Mouse (Mus musculus) neural tube, embryonic 10.5 days (tissue): ENCODE measurements at regions not wholly inside any gene's neighbourhood (a gene's known extent, or its start where the extent isn't known, plus 50 kb on each side); places are given as distances from the start of the nearest gene placed in this dataset.

Source experiments
- DNase-seq: peaks from one replicate; pipeline ENCODE4 v3.0.0-alpha.2; 2017; ENCODE audit warnings: low spot score; ENCODE audit errors: extremely low spot score

- DNase-seq: no peak
Observed at GRCm38 (mm10) chr12:12820668-12821351, 120.9 kb downstream of the Mycn start.

DNA sequence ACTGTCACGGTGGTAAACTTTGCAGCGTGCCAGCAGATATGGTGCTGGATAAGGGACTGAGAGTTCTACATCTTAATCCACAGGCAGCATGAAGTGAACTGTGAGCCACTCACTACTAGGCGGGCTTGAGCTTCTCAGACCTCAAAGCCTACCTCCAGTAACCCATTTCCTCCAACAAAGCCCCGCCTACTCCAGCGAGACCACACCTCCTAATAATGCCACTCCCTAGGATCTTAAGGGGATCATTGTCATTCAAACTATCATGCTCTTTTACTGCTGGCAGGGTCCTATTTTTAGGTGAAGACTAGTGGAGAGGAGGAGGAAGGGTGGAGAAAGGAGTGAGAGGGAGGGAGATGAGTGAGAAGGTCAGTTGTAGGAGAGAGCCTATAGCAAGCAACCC lies 122.0 kb downstream of the Mycn start:
- DNase-seq: no peak

GRCm38 (mm10) chr12:12814693-12815092 lies 127.0 kb downstream of the Mycn start:
- DNase-seq: no peak

GRCm38 (mm10) chr12:12812873-12813272 lies 128.8 kb downstream of the Mycn start:
- peak; percentile 73 for DNase-seq

DNA sequence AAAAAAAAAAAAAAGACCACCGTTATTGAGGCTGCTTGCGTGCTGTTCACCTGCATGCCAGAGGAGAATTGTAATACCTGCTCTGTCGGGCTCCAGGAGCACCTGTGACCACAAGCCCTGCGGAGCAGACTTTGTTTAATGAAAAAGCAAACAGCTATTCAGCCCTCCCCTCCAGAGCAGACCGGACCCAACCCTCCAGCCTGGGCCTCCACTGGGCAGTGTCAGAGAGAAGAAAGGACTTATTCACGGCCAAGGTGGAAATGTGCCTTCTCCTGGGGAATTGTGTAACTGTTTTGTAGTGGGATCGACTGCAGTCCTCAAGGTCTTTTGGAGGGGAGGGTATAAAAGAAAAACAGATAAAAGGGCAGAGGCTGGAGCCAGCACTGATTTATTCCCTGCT lies 130.8 kb downstream of the Mycn start:
- DNase-seq: peak; percentile 36

DNA sequence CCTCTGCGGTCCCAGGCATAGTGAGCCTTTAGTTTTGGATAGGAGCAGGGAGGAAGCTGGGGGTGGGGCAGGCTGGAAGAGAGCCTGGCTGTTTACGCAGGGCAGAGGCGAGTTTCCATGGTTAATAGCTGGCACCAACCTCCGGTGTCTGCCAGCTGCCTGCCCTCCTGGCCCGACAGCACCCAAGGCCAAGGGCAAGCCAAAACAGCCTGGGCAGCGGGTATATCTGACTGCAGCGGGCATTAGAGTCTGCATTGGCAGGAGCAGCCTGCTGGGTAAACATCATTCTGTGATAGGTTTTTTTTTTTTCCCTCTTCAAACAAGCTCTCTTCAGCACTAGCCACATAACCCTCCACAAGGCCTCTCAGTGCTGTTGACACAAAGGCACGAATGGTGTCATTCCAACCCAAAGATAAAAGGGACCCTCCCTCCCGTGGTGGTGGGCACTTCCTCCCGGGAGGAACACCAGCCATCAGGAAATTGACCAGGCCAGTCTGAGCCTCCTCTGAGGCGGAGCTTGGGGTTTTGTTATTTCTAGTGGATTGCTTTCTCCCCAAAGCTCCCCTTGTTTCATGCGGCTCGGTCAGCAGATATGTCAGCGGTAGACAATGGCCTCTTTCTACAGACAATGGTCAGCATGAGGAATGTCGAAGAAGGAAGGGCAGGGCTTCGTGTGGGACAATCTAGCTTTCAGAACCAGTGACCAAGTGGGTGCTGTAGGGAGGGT lies 131.4 kb downstream of the Mycn start:
- DNase-seq: peak; percentile 56

DNA sequence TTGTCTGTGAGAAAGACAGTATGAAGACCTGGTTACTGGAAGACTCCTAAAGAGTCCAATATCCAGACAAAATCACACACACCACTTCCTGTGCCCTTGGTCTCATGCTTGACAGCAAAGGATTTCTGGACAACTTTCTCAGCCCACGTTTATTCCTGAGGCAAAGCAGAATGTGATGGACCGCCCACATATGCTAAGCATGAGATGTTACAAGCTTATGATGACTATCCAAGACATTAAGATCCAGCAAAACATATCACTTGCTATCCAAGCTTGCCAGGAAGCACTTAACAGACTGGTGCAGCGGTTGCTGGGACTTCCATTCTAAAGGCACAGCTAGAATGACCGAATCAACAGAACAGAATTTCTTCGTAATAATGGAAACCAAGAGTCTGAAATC lies 133.6 kb downstream of the Mycn start:
- no peak for DNase-seq

- DNase-seq: no peak
Observed at GRCm38 (mm10) chr12:12803602-12804001, 138.1 kb downstream of the Mycn start.

DNA sequence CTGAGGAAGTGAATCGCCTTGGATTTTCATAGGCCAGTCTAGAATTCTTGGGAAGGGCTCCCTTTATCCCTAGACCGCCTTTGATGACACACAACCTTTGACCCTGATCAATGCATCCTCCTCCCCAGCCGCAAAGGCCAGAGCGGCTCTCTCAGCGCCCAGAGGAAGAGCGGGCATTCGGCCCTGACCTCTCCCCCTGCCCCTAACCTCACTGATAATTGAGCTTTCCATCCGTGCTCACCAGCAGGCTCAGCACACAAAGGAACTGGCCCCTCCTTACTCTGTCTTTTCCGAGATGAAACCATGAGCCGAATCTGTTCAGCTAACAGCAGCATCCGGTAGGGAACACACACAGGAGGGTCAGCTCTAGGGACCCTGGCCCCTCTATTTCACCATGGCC lies 139.3 kb downstream of the Mycn start:
- DNase-seq: peak; percentile 67

DNA sequence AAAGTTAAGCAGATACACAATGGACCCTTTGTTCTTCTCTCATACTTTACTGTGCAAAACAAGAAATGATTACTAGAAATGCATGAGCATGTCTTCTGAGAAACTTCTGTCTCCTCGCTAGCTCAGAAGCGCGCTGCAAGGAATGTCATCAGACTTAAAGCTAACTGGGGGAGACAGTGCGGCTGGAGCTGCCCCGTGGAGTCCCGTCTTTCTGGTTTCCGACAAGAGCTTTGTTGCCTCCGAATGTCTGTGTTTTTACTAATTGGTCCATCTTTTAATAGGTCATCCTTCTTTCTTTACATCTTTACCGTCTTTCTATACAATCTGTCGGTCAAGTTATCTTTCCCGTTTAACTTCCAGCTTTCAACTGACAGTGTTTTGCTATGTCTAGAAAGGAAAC lies 140.0 kb downstream of the Mycn start:
- no peak for DNase-seq

DNA sequence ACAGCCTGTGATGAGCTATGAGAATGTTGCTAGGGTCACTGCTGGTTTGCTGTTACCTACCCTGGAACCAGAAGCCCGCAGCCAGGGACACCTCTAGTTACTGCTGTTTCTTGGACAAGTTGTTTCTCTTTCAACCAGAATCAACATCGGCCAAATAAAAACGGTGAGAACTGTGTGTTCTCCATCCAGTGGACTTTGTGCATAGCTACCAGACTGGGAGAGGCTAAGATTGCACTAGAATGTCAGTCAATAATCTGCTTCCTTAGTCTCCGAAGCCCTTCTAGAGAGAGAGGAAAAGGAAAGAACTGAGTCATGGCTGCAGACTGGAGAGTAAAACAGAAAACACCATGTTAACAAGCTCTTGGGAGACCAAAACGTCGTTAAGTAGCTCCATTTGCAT lies 141.6 kb downstream of the Mycn start:
- no peak for DNase-seq

DNA sequence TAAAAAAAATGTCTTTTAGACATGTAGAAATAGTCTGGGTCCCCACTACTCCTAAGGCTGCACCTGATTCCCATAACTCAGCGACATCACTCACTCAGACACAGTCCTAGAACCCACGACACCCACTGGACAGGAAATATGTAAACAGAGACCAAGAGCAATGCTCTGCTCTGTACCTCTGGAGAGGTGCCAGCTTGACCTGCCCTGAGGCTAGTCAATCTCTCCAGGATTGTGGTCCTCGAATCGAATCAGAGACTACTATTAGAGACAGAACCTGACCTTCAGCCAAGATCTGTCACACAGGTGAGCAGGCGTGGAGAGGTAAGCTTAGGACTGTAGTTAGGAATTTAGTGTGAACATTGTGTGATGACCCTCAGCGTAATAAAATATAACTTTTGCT lies 152.7 kb downstream of the Mycn start:
- no peak for DNase-seq

GRCm38 (mm10) chr12:12788263-12788852 lies 153.4 kb downstream of the Mycn start:
- DNase-seq: no peak

- DNase-seq: peak; percentile 55
Observed at GRCm38 (mm10) chr12:12787608-12788262, 154.0 kb downstream of the Mycn start.

DNA sequence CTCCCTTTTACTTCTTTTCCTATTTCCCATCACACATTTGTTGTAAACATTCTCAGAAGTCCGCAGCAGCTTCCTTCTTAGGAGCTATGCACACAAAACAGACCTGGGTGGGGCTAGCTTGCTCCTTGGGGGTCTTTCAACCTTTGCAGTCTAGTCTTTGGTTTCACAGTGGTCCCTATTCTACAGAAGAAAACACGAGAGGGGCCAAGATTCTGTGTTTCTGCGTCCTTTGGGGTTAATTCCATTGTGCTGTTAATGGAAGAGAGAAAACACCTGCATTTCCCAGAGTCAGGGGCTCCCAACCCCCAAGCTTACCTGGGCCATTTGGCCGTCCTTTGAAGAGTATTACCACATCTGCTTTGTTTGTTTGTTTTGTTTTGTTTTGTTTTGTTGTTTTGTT lies 154.6 kb downstream of the Mycn start:
- no peak for DNase-seq

DNA sequence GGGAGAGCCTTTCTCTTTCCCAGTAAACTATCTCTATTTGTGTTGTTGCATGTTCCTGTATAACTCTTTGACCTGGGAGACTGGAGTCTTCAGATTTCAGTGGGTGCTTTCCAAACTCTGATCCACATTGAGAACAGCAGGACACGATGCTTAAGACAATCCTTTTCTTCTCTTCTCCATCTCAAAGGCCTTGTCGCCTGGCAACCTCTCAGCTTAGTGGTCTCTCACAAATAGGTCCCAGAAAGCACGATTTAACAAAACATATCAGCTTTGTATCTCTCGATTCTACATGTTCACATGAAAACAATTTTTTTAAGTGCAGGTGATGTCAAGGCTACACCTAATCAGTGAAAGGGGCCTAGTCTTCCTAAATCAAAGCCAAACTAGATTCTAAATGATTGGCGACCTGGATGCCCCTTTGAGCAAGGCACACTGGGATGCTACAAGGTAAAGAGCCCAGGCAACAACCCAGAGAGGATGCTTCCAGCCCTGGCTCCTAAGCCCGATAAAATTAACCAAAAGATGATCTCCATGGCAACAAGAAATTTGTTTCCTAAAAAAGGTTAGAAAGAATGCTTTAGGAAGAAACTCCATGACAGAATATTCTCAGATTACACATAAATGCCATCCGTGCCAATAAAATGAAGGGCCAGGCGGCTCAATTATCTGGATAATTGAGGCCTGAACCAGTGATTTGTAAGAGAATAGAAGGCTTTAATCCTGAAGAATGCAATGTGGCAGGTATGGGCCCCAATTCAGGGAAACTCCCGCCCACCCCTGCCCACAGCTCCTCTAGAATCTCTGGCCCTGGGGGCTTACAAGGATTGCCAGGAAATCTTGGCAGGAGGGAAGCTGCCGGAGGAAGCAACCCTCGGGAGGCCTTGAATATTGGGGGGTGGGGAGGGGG lies 157.8 kb downstream of the Mycn start:
- no peak for DNase-seq

- no peak for DNase-seq
Observed at GRCm38 (mm10) chr12:12781526-12781925, 160.2 kb downstream of the Mycn start.

DNA sequence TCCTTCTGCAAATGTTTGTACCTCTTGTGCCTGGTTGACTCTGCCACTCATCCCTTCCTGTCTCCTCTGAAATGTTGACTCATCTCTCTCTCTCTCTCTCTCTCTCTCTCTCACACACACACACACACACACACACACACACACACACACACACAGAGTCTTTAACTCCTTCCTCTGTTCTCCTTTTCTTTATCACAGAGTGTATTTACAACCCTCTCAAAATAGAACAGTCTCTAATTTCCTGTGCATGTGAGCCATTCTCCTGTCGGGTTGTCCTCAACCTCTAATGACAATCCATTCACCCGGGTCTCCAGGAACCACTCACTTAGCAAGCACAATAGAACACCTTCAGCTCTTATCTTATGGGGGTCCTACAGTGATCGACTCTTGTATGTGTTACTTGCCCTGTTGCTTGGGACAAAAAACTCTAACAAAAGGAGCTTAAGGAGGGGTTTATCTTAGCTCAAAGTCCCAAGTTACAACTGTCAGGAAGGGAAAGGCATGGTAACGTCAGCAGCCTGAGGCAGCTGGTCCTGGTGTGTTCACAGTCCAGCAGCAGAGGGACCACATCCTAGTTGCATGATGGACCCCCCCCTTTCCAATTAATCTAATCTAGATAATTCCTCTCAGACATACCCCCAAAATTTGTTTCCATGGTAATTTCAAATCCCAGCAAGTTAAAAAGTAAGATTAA lies 163.0 kb downstream of the Mycn start:
- DNase-seq: no peak

GRCm38 (mm10) chr12:12777422-12777821 lies 164.3 kb downstream of the Mycn start:
- DNase-seq: no peak

- DNase-seq: no peak
Observed at GRCm38 (mm10) chr12:12776783-12777182, 164.9 kb downstream of the Mycn start.

DNA sequence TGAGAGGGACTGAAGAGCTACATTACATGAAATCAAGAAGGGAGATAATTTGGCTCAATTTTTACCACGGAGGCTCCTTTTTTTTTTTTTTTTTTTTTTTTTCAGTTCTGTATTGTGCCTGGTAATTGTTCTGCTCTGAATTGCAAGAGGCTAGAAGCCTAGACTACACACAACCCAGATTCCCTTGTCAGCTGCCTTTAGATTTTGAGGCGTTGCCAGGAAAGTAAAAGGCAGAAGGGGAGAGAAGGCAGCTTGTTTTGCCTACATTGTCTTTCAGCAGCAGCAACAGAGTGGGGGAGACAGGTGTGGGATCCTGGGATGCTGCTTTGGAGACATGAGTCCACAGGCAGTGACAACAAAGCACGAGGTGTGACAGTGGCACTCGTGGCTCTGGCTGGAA lies 170.7 kb downstream of the Mycn start:
- no peak for DNase-seq
